Mouse (Mus musculus) limb, embryonic 11.5 days (tissue): Measurements from ENCODE around the gene Lmcd1. TPM values are rescaled to one million over a fixed set of nuclear protein-coding genes. Genes with fewer than 3 reads are reported as not detected.
A peak's percentile ranks its signal among the peaks of the same experiment; 100 is the strongest.

ENCODE experiments used
- ATAC-seq: fragments of 200-750 bp; cut with Nextera tagmentation; 2 replicates; pipeline ENCODE4 v1.8.0; 2017; ENCODE audit warnings: low read depth; ENCODE audit not compliant: insufficient number of reproducible peaks, low FRiP score, low TSS enrichment
- DNase-seq: peaks from one replicate; pipeline ENCODE4 v3.0.0-alpha.2; 2015; ENCODE audit warnings: low spot score
- H3K27ac ChIP-seq: fragments of 300-500 bp; sonication (generic); replicated peaks from 2 replicates; pipeline ENCODE4 v1.5.1; 2014; ENCODE audit warnings: low read depth, mild to moderate bottlenecking, low read length
- H3K27me3 ChIP-seq: fragments of 300-500 bp; sonication (generic); 2 replicates; pipeline ENCODE4 v1.6.1; 2014; ENCODE audit warnings: mild to moderate bottlenecking, low read length, mixed read lengths; ENCODE audit not compliant: control insufficient read depth, insufficient read depth
- H3K36me3 ChIP-seq: fragments of 300-500 bp; sonication (generic); 2 replicates; pipeline ENCODE4 v1.6.1; 2014; ENCODE audit warnings: mild to moderate bottlenecking, low read length, moderate library complexity, mixed read lengths; ENCODE audit not compliant: control insufficient read depth, insufficient read depth
- H3K4me1 ChIP-seq: fragments of 300-500 bp; sonication (generic); 2 replicates; pipeline ENCODE4 v1.6.1; 2014; ENCODE audit warnings: low read length, mixed read lengths; ENCODE audit not compliant: control insufficient read depth, insufficient read depth
- H3K4me2 ChIP-seq: fragments of 300-500 bp; sonication (generic); 2 replicates; pipeline ENCODE4 v1.6.1; 2014; ENCODE audit warnings: low read depth, mild to moderate bottlenecking, moderate library complexity; ENCODE audit not compliant: severe bottlenecking
- H3K4me3 ChIP-seq: fragments of 300-500 bp; sonication (generic); 2 replicates; pipeline ENCODE4 v1.5.1; 2014; ENCODE audit warnings: low read depth, low read length
- H3K9ac ChIP-seq: fragments of 300-500 bp; sonication (generic); 2 replicates; pipeline ENCODE4 v1.6.1; 2014; ENCODE audit warnings: mild to moderate bottlenecking, low read length
- H3K9me3 ChIP-seq: fragments of 300-500 bp; sonication (generic); 2 replicates; pipeline ENCODE4 v1.6.1; 2016; ENCODE audit warnings: low read length; ENCODE audit not compliant: control insufficient read depth
- WGBS: fragments of 180-500 bp; shearing (Covaris S2); extraction: QIAGEN DNeasy Blood & Tissue Kit; methylation state at CpG from one replicate; pipeline ENCODE4 v1.1.7; 2014; 5-methylcytosine and 5-hydroxymethylcytosine counted together
- polyA plus RNA-seq: library from polyadenylated mRNA; unstranded; fragments of >200 nt; fragmentation: Nextera tagmentation; extraction: Ambion mirVana; gene quantifications from 2 replicates; pipeline ENCODE4 v1.2.1, GENCODE M21; 2014

Gene Lmcd1
- polyA plus RNA-seq, 1 experiment from 2014 or later: 6.5 TPM

- H3K27me3 ChIP-seq: no peaks in the 10 kb centered on the region
- no peak overlapping the region for H3K9ac ChIP-seq
- no peak overlapping the region for H3K4me3 ChIP-seq
- ATAC-seq: no peak
- no peaks in the 10 kb centered on the region for H3K4me1 ChIP-seq
- WGBS: 71% methylated on average over 3 of the region's 3 CpGs
- H3K27ac ChIP-seq: no peak overlapping the region
- H3K4me2 ChIP-seq: no peak overlapping the region
- H3K36me3 ChIP-seq: no peaks in the 10 kb centered on the region
- no peaks in the 10 kb centered on the region for H3K9me3 ChIP-seq
- no peak for DNase-seq
Measured at GRCm38 (mm10) chr6:112295269-112295668, 21.7 kb downstream of the Lmcd1 start.

DNA sequence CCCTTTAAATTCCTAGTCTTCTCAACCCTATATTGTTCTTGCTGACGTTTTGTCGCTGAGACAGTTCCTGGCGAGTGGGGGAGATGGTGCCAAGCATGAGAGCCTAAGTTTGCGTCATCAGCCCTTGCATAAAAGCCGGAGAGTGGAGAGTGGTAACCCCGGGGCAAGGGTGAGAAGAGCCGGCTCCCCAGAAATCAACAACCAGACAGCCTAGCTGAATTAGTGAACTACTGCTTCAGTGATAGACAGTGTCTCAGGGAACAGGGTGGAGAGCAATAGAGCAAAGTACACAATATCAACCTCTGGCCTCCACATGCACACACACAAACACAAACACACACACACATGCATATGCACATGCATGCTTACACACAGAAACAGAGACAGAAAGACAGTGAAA lies 26.6 kb downstream of the Lmcd1 start:
- H3K36me3 ChIP-seq: no peaks in the 10 kb centered on the region
- no peak overlapping the region for H3K9ac ChIP-seq
- H3K4me2 ChIP-seq: no peak overlapping the region
- no peaks in the 10 kb centered on the region for H3K9me3 ChIP-seq
- no peak overlapping the region for H3K27ac ChIP-seq
- DNase-seq (no peak), ATAC-seq (no peak)
- H3K4me3 ChIP-seq: no peak overlapping the region
- 79% methylated on average over 7 of the region's 7 CpGs for WGBS
- no peaks in the 10 kb centered on the region for H3K27me3 ChIP-seq
- H3K4me1 ChIP-seq: no peaks in the 10 kb centered on the region

- Histone ChIP-seq H3K9me3 (no peaks in the 10 kb centered on the region), H3K27ac (no peak overlapping the region), H3K36me3 (no peaks in the 10 kb centered on the region), H3K4me1 (no peaks in the 10 kb centered on the region), H3K4me2 (no peak overlapping the region), H3K9ac (no peak overlapping the region), H3K4me3 (no peak overlapping the region), H3K27me3 (no peaks in the 10 kb centered on the region)
- no peak for DNase-seq
- 87% methylated on average over 1 of the region's 1 CpGs for WGBS
- ATAC-seq: no peak
Measured at GRCm38 (mm10) chr6:112300633-112301032, 27.1 kb downstream of the Lmcd1 start.

DNA sequence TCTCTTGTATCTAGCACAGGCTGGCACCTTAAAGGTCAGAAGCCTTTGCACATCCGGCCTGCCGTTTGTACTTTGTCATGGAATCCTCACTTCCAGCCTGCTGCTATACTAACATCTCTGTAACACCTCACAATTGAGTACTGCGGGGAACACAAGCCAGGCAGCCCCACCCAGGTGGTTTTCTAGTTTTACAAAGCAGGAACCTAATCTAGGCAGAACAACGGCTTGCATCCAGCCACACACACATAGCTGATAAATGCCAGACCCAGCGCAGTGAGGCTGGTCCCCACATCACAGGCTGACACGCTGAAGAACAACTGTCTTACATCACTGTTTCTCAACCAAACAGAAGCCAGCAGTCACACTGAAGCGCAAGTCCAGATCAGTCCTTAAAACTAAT lies 28.7 kb downstream of the Lmcd1 start:
- ATAC-seq: peak; percentile 61
- Histone ChIP-seq H3K9ac (no peak overlapping the region), H3K36me3 (no peaks in the 10 kb centered on the region), H3K4me1 (no peaks in the 10 kb centered on the region), H3K4me3 (no peak overlapping the region), H3K27me3 (no peaks in the 10 kb centered on the region), H3K9me3 (no peaks in the 10 kb centered on the region), H3K27ac (no peak overlapping the region), H3K4me2 (no peak overlapping the region)
- 25% methylated on average over 7 of the region's 7 CpGs for WGBS
- DNase-seq: peak; percentile 39

- WGBS: 61% methylated on average over 9 of the region's 9 CpGs
- ATAC-seq: peak; percentile 28; the same call in 1 of the 2 replicates
Measured at GRCm38 (mm10) chr6:112302814-112303383, 29.3 kb downstream of the Lmcd1 start.

DNA sequence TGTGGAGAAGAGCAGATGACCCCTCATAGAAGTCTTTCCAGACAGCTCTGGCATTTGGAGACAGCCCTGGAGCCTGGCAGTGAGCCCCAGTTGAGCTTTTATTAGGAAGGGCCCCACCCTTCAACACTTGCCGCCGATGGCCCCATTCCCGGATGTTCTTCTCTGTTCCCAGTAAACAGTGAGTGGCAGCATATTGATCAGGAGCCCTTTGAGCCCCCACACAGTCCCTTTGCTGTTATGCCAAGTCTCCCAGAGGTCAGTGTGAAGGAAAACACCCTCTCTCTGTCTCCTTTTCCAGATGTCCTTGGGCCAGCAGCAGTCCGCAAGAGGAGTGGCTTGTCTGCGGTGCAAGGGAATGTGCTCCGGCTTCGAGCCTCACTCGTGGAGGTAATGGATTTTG lies 31.2 kb downstream of the Lmcd1 start:
- 41% methylated on average over 8 of the region's 8 CpGs for WGBS
- Histone ChIP-seq H3K9me3 (no peaks in the 10 kb centered on the region), H3K27ac (no peak overlapping the region), H3K36me3 (no peaks in the 10 kb centered on the region), H3K4me3 (no peak overlapping the region), H3K9ac (no peak overlapping the region), H3K4me2 (no peak overlapping the region), H3K4me1 (no peaks in the 10 kb centered on the region), H3K27me3 (no peaks in the 10 kb centered on the region)
- ATAC-seq: no peak
- DNase-seq: no peak

More at GRCm38 (mm10) chr6:112302814-112303383, 29.3 kb downstream of the Lmcd1 start:
- Histone ChIP-seq H3K4me2 (no peak overlapping the region), H3K27me3 (no peaks in the 10 kb centered on the region), H3K36me3 (no peaks in the 10 kb centered on the region), H3K9ac (no peak overlapping the region), H3K4me3 (no peak overlapping the region), H3K9me3 (no peaks in the 10 kb centered on the region), H3K4me1 (no peaks in the 10 kb centered on the region), H3K27ac (no peak overlapping the region)
- DNase-seq: no peak

DNA sequence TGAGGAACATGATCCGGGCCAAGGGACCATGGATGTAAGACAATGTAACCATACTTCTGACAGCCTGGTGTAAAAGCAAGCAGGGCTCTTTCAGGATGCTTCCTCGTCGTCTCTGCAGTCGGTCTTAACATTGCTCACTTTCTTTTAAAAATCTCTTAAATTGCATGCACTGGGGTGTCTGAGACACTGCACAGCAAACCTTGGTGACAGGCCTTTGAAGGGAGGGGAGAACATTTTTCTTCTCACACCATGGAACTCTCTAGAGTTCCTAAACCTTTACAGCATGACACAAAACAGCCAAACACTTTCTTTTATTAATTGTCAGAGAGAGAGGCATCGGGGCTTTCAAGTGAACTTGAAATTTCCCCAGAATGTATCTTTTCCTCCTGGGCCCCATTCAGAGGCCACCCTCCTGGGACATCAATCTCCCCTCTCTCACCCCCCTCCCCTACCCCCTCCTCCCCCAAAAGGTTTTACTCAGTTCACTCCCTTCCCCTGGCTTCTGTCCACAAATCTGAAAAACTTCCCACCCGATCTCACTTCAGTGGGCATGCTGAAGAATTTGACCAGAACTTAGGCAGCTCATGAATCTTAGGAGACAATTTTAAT lies 35.9 kb downstream of the Lmcd1 start:
- Histone ChIP-seq H3K4me3 (no peak overlapping the region), H3K27me3 (no peaks in the 10 kb centered on the region), H3K9me3 (no peaks in the 10 kb centered on the region), H3K9ac (no peak overlapping the region), H3K27ac (no peak overlapping the region), H3K36me3 (no peaks in the 10 kb centered on the region), H3K4me1 (peaks cover 6% of the 10 kb centered on the region; the same call in 1 of the 2 replicates), H3K4me2 (no peak overlapping the region)
- peak; percentile 60; the same call in 1 of the 2 replicates for ATAC-seq
- WGBS: 17% methylated on average over 6 of the region's 6 CpGs
- peak; percentile 56 for DNase-seq

GRCm38 (mm10) chr6:112311385-112311784 lies 37.8 kb downstream of the Lmcd1 start:
- H3K27me3 ChIP-seq: no peaks in the 10 kb centered on the region
- H3K27ac ChIP-seq: no peak overlapping the region
- DNase-seq (peak; percentile 28), ATAC-seq (no peak)
- no peak overlapping the region for H3K4me2 ChIP-seq
- no peak overlapping the region for H3K9ac ChIP-seq
- H3K4me1 ChIP-seq: peaks cover 6% of the 10 kb centered on the region; the same call in 1 of the 2 replicates
- 16% methylated on average over 4 of the region's 4 CpGs for WGBS
- H3K4me3 ChIP-seq: no peak overlapping the region
- no peaks in the 10 kb centered on the region for H3K9me3 ChIP-seq
- H3K36me3 ChIP-seq: no peaks in the 10 kb centered on the region

DNA sequence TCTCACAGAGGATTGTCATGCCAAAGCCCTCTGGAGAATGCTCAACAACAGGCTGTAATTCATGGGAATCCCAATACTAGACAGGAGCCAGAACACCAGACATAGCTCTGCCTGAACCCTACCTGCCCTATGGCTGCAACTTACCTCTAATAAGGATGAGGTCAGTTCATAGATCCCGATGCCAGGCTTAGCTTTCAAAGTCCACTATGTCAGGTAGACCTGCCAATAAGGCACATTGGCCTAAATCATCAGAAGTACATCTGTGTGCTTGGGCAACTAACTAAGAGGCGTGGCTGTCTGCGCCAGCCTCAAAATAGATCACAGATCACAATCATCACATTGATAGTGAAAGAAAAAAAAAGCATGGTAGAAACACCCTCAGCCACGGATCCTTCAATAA lies 45.9 kb downstream of the Lmcd1 start:
- Histone ChIP-seq H3K9me3 (no peaks in the 10 kb centered on the region), H3K9ac (no peak overlapping the region), H3K27me3 (no peaks in the 10 kb centered on the region), H3K27ac (no peak overlapping the region), H3K4me3 (no peak overlapping the region), H3K36me3 (no peaks in the 10 kb centered on the region), H3K4me1 (no peaks in the 10 kb centered on the region), H3K4me2 (no peak overlapping the region)
- DNase-seq (no peak), ATAC-seq (no peak)
- 87% methylated on average over 4 of the region's 4 CpGs for WGBS
